Mouse (Mus musculus) ES-E14 (cell line): ENCODE data around the gene Nod2. TPM values are rescaled to one million over a fixed set of nuclear protein-coding genes. Genes with fewer than 3 reads are reported as not detected.

Experiments used
- DNase-seq: peaks from one replicate; pipeline ENCODE4 v3.0.0-alpha.2; 2013; ENCODE audit warnings: low read depth, low spot score
- H3K27ac ChIP-seq: 2 replicates; pipeline ENCODE4 v1.5.1; 2012; ENCODE audit warnings: low read depth, mild to moderate bottlenecking, low read length, moderate library complexity, mixed read lengths; ENCODE audit not compliant: poor library complexity, insufficient read depth, severe bottlenecking
- H3K36me3 ChIP-seq: 2 replicates; pipeline ENCODE4 v1.6.1; 2012; ENCODE audit warnings: mild to moderate bottlenecking, low read length, moderate library complexity, mixed read lengths; ENCODE audit not compliant: control insufficient read depth, poor library complexity, insufficient read depth, severe bottlenecking
- H3K4me1 ChIP-seq, 2 experiments: fragments of 150-350 bp in 1 of 2; sonication (generic) in 1 of 2; 2 replicates each; pipeline ENCODE4 v1.6.1; 2012; ENCODE audit warnings: low read length in 2 of 2, mild to moderate bottlenecking in 1 of 2, mixed read lengths in 1 of 2; ENCODE audit not compliant: control insufficient read depth in 2 of 2, insufficient read depth in 2 of 2, poor library complexity in 1 of 2
- H3K4me3 ChIP-seq, 2 experiments: fragments of 150-350 bp in 1 of 2; sonication (generic) in 1 of 2; 2 replicates each; pipeline ENCODE4 v1.5.1; 2012; ENCODE audit warnings: low read length in 2 of 2, low read depth in 1 of 2, mild to moderate bottlenecking in 1 of 2, mixed read lengths in 1 of 2; ENCODE audit not compliant: insufficient read depth in 1 of 2, poor library complexity in 1 of 2, severe bottlenecking in 1 of 2
- H3K9ac ChIP-seq: 2 replicates; pipeline ENCODE4 v1.6.1; 2012; ENCODE audit warnings: low read depth, mild to moderate bottlenecking, low read length, mixed read lengths; ENCODE audit not compliant: poor library complexity, insufficient read depth, severe bottlenecking
- H3K9me3 ChIP-seq: fragments of 150-350 bp; sonication (generic); 2 replicates; pipeline ENCODE4 v1.6.1; 2012; ENCODE audit warnings: low read depth, mild to moderate bottlenecking, low read length; ENCODE audit not compliant: control insufficient read depth, insufficient read depth
- CHD2 ChIP-seq: IDR thresholded peaks from 2 replicates; pipeline ENCODE4 v1.6.1; 2014; ENCODE audit warnings: mild to moderate bottlenecking, low read depth, low read length, inconsistent platforms
- HCFC1 ChIP-seq: IDR thresholded peaks from 2 replicates; pipeline ENCODE4 v1.6.1; 2012; ENCODE audit warnings: low read length, inconsistent platforms, borderline replicate concordance; ENCODE audit not compliant: insufficient read depth
- MAFK ChIP-seq: IDR thresholded peaks from 2 replicates; pipeline ENCODE4 v1.6.1; 2014; ENCODE audit warnings: mild to moderate bottlenecking, low read depth, low read length, inconsistent platforms; ENCODE audit not compliant: insufficient read depth
- ZC3H11A ChIP-seq: IDR thresholded peaks from 2 replicates; pipeline ENCODE4 v1.6.1; 2012; ENCODE audit warnings: low read depth, mild to moderate bottlenecking, inconsistent platforms, low read length, borderline replicate concordance
- ZNF384 ChIP-seq: IDR thresholded peaks from 2 replicates; pipeline ENCODE4 v1.6.1; 2012; ENCODE audit warnings: low read depth, low read length, inconsistent platforms
- in situ Hi-C, 2 experiments: fragments of 600-800 bp; cut with MboI; formaldehyde crosslinking; loops; one replicate each; pipeline ENCODE4 v1.15.1; 2025; ENCODE audit warnings: low sequenced_read_pairs in 2 of 2, inconsistent platforms in 1 of 2; ENCODE audit not compliant: unreplicated experiment in 2 of 2
- total RNA-seq: library from RNA; depleted of rRNA; stranded (reverse); fragments of 300-350 nt; gene quantifications from 2 replicates; pipeline ENCODE4 v1.2.3, GENCODE M21; 2012

Gene Nod2
- total RNA-seq, 1 experiment, result 0.40 TPM

DNA sequence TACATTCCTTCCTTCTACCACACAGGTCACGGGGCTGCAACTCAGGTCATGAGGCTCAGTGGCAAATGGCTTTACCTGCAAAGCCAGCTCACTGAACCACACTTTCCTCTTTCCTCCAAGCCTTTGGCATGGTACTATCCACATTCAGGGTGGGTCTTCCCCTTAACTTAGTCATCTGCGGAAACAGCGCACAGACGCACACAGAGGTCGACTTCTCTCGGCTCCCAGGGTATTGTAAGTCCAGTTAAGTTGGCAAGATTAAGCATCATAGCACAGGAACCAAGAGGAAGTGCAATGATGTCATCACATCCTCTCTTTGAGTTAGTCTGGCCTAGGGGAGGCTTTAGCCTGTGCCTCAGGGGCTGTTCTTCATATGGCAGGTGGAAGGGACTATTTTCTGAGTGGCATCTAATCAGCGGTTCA is 13.8 kb upstream of the Nod2 start:
- in situ Hi-C loops, result no loop called here

DNA sequence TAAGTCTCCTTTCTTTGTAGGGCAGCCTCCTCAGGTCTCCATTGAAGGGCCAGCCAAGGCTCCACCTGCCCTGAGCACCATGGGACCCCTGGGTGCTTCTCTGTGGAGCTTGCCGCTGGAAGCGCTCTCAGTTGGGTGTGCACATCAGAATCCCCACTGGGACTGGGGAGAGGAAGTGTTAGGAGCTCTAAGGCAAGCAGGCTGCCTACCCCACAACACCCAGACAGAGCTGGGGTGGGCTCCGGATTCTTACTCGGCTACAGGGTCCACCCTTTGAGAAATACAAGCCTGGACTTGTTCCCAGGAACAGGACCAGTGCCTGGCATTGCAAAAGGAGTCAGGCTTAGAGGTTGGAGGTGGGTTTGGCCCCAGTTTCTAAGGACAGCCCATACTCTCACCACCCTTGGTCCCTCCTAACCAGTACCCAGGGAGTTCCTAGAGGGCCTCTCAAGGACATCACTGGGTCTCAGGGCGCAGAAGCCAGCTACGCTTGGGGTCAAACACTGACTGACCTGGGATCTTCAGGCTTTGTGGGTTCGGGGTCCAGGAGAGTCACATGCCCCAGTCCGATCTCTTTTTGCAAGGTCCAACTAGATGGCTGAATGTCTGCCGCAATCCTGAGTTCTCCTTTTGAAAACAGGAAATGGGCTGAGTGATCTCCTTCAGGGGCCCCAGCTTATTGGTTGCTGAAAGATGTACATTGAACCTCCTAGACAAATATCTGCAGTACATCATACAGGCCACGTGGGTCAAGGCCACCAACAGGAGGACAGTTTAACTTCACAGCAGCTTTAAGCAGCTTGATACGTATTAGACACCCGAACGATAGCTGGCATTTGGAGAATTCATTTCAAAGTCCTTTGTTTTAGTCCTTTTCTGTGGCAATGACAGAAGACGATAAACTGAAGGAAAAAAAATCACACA is 11.4 kb upstream of the Nod2 start, which contains the start of gene Snx20:
Gene Snx20, minus strand, starts transcription at position 655 of the 924 bp plus-strand sequence.
- no peak within 1 kb of the TSS for H3K4me3 ChIP-seq
- no peak for DNase-seq
- no peak within 1 kb of the TSS for H3K27ac ChIP-seq
- in situ Hi-C loops, result no loop called here
- no peaks in the 10 kb centered on the region for H3K9me3 ChIP-seq
- no peaks in the 10 kb centered on the region for H3K36me3 ChIP-seq
- no peaks in the 10 kb centered on the region; a peak in 1 of 4 replicates for H3K4me1 ChIP-seq
- H3K9ac ChIP-seq, result no peak within 1 kb of the TSS
- no peak for TF ChIP-seq HCFC1
- TF ChIP-seq ZC3H11A, result no peak
- TF ChIP-seq CHD2, result no peak
- no peak for TF ChIP-seq ZNF384
- TF ChIP-seq MAFK, result no peak

More for the DNA sequence above, 13.8 kb upstream of the Nod2 start:
- Histone ChIP-seq H3K4me1 (peaks cover 0 to under 1% of the 10 kb centered on the region in 2 experiments; a peak in 2 of 4 replicates), H3K36me3 (no peaks in the 10 kb centered on the region), H3K27ac (no peak overlapping the region), H3K9ac (no peak overlapping the region), H3K4me3 (no peak overlapping the region), H3K9me3 (no peaks in the 10 kb centered on the region)
- TF ChIP-seq CHD2 (no peak), HCFC1 (no peak), ZC3H11A (no peak), MAFK (no peak), ZNF384 (no peak)
- DNase-seq, result no peak

DNA sequence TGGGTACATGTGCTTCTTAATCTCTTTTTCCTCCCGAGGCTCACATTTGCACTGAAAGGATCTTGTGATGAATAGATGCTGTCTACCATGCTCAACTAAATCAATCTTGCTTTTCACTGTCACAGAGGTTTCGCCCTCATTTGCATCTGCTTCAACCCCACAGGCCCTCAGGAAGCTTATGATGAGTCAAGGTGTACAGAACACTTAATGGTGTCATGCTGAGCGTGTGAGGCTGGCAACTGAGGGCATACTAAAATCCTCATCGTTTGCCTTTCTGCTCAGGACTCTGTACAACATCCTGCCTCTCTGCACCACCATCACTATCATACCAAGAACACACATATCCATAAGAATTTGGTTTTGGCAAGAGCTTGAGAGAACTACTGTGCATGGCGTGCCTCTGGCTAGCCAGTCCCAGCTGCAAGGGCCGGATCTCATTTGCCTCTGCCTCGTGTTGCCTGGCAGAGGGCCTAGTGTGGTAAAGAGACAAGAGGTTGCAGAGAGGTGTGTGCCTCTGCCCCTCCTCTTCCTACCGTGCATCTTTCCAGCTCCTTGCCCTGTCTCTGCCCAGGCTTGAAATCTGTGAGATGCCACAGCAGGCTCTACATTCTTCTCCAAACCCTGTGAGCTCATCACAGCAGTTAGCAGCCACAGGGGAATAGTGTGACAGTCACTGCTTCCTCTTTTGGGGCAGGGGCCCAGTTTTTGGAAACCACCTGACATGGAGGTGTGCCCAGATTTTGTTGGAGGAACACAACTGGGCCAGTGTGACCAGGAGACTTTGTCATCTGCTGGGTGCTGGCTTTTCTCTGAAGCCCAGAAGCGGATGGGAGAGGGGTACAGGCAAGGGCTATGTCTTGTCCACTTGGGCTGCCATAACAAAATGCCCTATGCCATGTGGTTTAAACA is 9.8 kb upstream of the Nod2 start:
- TF ChIP-seq HCFC1, result no peak
- no peak for TF ChIP-seq CHD2
- H3K27ac ChIP-seq, result no peak overlapping the region
- H3K36me3 ChIP-seq, result no peaks in the 10 kb centered on the region
- DNase-seq, result no peak
- no peak overlapping the region for H3K4me3 ChIP-seq
- H3K9me3 ChIP-seq, result no peaks in the 10 kb centered on the region
- in situ Hi-C loops, result no loop called here
- no peaks in the 10 kb centered on the region; a peak in 1 of 4 replicates for H3K4me1 ChIP-seq
- no peak overlapping the region for H3K9ac ChIP-seq

DNA sequence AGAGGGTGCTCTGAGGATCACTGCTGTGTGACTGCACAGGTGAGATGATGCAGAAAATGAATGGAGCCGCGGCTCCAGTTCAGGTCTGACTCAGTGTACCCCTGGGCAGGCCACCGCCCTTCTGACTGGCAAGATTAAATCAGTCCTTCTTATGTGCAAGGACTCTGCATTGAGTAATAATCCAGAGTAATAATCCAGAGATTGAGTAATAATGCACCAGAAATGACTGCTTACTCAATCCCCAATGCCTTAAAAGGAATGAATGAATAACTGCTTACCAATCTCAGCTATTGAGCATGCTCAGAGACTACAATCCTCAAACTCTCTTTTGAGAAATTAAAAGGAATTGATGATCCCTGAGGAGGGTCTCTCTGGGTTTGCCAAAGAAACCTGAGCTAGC is 8.2 kb upstream of the Nod2 start:
- Histone ChIP-seq H3K9me3 (no peaks in the 10 kb centered on the region), H3K9ac (no peak overlapping the region), H3K36me3 (no peaks in the 10 kb centered on the region), H3K4me1 (no peaks in the 10 kb centered on the region; a peak in 1 of 4 replicates), H3K4me3 (no peak overlapping the region), H3K27ac (no peak overlapping the region)
- TF ChIP-seq CHD2, result no peak
- TF ChIP-seq HCFC1, result no peak
- TF ChIP-seq ZC3H11A, result no peak
- no peak for TF ChIP-seq ZNF384
- TF ChIP-seq MAFK, result no peak
- DNase-seq, result no peak
- in situ Hi-C loops, result no loop called here
